Mouse (Mus musculus): ENCODE measurements around the gene Gm37240.

GRCm38 (mm10) chr3:85922331-85922730, 35.0 kb upstream of the Gm37240 start:
- TF ChIP-seq CTCF (IDR thresholded peaks at IDR 0.05; ENCODE audit: low read depth): peak; percentile 11; the same call in 1 of the 2 replicates
- TF ChIP-seq EP300 (optimal IDR thresholded peaks at IDR 0.05): no peak
